Mouse (Mus musculus): ENCODE measurements around the gene Sgcb.

Sgcb gene

DNA sequence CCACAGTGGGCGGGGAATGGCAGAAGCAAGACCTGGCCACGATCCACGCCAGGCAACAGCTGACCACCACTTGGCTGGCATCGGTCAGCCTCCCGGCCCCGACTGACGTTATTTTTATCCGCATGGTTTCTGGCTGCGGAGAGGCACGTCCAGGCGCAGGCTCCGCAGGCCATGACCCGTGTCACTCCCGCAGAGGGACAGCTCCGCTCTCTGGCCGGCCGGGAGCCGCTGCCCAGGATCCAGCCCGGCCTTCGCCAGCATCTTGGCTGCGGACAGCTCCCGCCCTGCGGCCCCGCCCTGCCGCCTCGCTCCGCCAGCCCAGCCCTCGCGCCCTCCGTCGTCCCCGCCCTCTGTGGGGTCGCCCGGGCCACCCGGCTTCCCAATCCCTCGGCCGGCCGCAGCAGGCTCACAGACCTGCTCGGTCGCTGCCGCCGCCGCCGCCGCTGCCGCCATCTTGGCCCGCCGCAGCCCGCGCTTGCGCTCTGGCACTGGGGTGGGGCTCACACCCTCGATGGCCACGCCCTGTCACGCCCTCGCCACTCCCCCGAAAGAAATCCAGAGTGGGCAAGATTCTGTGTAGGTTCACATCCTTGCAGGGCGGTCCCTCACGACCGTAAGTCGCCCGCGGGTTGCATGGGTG is at the start of gene Sgcb:
Gene Sgcb (minus strand): TSS at position 530 of the 640 bp plus-strand sequence.
- DNase-seq: peak; percentile 91

GRCm38 (mm10) chr5:73694254-73695015 is 46.8 kb upstream of the Sgcb start:
- no peak for DNase-seq

DNA sequence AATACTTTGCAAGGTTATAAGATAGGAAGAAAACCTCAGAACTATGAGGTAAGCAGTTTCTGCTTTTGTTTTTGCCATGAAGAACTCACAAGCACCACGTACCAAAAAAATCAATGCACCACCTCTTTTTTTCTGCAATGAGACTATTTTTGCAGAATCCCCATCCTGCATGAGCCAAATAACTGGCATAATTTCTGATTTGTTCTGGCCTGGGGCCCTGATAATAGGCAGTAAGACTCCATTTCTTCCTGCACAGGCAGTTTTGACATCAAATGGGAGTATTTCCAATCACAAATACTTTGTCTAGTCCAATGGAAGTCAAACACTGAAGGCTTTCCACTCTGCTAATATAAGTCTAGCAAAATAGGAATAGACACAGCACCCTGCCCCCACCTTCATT is 46.2 kb upstream of the Sgcb start:
- DNase-seq: no peak

DNA sequence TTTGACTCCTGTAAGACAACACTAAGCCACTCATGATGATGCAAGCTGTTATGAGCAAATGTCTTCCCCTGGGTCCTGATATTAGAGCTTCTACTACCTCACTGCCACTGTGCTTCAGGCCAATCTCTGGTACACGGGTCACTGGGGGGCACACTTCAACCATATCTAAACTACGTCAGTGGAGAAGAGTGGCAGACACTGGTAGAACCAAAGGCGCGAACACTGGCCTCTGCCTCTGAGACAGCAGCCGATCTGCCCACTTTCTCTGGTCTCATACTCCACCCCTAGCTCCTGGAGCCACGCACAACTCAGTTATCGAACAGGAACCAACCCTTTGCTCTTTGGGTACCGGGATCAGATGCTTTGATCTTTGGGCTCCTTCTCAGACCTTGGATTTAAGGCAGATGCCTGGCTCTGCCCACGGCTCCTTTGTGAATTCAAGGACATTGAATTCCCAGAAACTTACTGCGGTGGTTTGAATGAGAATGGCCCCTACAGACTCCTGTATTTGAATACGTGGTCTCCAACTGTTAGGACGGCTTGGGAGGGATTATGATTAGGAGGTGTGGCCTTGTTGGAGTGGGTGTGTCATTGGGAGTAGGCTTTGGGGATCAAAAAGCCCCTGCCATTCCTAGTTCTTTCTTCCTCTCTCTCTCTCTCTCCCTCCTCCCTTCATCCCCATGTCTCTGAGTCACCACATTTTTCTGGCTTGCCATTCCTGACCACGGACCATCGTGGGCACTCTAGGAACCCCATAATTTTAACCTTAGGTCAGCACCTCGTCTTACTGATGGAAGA is 44.3 kb upstream of the Sgcb start:
- no peak for DNase-seq

DNA sequence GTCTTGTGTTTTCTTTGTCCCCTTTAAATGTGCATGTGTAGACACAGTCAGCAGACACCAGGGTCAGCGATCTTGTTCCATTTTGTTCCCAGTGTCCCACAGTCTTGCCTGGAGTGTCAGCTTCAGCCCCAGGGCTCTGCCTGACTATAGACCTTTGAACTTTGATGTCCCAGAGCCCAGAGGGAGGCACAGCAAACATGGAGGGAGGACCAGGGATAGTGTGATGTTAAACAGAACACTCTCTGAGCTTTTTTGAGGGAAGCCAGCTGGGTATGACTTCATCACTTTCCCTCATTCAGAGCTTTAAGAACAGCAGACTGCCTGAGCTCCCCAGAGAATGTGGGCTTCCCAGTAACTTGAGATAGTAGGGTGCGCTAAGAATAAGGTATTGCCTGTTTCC is 42.6 kb upstream of the Sgcb start:
- no peak for DNase-seq

DNA sequence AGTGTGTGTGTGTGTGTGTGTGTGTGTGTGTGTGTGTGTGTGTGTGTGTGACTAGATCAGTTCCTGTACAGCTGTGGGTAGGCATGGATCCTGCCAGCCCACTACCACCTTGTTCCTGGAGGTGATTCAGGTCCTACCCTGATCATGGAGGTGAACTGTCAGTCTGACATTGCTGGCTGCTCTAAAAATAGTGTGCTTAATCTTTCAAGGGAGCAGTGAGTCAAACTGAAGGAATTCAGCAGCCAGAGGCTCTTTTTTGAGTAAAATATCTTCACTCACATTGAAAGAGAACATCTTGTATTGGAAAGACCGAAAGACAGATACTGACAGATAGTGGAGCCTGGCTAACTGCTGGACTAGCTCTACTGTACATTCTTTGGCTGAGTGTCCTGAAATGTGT is 41.0 kb upstream of the Sgcb start:
- no peak for DNase-seq

DNA sequence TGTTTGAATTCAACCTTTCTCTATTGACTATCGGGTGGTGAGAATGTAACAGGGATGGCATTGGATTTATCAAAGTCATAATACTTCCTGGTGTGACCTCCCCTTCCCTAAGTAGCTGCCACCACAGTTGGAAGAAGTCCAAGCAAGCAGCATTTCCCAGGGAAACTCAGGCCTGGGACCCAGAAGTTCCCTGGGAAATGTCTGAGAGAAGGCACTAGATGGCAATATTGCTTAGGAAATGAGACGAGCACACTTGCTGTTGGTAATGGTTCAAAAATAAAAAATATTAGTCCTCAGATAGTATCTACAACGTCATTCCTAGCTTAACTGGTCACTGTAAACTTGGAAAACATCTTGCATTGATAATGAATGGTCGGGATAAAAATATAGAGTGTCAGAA is 38.6 kb upstream of the Sgcb start:
- DNase-seq: no peak

DNA sequence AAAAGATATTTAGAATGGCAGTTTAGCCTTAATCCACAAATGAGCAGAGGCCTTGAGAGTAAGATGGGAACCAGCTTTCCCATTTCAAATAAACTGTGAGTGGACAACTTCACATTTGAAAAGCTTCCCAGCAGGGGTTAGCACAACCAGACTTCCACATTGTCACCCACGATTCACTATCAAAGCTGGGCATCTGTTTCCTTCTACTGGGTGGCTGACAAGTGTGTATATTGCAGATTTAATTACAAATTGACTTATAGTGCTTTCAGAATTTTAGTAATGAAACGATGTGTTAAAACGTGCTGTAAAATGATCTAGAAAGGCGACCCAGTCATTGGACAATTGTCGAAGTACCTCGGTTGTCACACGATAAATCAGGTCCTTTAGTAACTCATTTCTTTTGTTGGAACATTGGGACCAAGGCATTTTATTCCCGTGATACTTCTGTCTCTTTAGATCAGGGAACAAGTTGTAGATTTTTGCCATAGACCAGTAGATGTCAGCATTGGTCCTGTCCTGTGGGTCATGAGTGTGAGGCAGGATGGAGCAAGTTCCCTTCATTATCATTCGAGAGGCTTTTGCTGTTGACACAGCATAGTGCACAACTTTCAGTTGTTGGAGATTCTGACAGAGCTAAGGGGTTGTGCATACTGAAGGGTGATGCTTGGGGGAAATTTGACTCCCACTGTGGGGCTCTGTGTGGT is 36.3 kb upstream of the Sgcb start:
- DNase-seq: no peak

GRCm38 (mm10) chr5:73683221-73683620 is 35.6 kb upstream of the Sgcb start:
- no peak for DNase-seq

DNA sequence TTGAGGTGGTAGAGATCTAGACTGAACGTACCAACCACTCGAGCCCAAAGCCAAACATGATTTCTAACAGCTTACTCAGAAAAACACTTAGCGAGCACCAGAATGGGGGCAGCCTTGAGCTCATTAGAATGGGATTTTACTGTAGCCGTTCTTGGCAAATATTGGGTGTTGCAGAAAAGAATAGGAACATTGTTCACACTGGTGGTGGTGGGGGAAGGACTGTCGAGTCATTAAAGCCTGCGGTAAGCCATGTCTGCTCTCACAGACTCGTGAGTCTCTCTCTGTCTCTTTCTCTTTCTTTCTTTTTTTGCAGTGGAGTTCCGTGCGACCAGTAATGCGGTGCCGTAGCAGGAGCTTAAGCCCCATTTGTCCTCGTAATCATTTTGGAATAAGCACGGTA is 29.0 kb upstream of the Sgcb start:
- DNase-seq: no peak

- DNase-seq: no peak
These were observed 28.0 kb upstream of the Sgcb start for GRCm38 (mm10) chr5:73675604-73676003.

DNA sequence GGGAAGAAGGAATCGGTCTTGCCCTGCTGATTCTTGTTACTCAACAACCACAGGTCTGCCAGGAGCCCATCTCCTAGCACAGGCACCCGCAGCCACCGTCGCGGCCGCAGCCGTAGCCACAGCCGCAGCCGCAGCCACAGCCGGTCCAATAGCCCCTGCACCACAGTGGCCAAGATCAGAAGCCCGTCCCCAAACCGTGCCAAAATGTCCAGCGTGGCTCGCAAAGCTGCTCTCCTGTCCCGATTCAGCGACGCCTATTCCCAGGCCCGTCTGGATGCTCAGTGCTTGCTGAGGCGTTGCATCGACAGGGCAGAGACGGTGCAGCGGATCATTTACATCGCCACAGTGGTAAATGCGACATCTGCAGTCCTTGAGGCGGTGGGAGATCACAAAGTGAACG is 21.8 kb upstream of the Sgcb start:
- no peak for DNase-seq

- DNase-seq: no peak
These were observed 20.3 kb upstream of the Sgcb start for GRCm38 (mm10) chr5:73667877-73668276.

GRCm38 (mm10) chr5:73666695-73667094 is 19.1 kb upstream of the Sgcb start:
- no peak for DNase-seq

DNA sequence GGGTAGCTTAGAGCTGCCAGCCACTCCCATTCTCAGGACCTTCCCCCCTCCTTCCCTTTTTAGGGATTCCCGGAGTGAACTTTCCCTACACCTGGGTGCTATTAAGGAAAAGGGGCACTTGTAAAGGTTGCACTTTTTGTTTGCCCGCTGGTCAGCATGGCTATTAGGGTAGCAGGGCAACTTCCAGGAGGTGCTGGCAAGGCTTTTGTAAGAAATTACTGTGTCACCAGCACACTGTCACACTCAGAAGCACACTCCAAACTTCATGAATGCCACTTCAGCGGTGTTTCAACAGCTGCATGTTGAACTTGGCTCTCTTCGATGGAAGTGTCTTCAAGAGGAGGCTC is 4.2 kb upstream of the Sgcb start:
- DNase-seq: no peak

DNA sequence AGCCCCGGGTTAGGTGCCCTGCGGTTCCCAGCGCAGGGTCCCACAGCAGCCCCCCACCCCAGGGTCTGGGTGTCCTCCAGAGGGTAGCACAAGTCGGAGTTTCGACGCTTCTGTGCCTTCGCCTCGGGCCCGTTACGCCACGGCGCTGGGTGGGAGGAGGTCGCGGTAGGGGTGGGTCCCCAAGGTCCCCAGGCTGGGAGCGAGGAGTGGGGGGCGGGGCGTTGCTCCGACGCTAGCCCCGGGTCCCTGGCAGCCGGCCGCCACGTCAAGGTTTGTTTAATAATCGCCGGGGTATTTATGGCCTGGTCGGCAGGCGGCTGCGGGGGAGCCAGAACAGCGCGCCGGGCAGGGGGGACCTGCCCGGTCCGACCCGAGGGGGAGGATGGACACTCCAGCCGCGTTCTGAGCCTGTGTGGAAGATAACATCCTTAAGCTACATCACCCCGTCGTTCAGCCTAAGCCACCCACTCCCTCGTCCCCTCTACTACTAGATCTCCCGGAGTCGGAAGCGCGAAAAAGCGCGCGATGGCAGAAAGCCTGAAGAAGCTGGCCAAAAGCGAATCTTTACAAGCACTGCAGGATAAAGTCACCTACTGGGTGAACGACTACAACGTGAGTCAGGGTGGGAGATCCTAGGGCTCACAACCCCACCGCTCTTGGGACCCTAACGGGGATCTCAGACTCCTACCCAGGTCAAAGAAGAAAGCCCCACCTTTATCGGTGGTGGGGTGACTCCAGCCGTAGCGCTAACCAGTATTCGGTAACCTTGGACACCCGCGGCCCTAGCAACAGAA is 3.7 kb upstream of the Sgcb start, which contains the start of gene Spata18:
Gene Spata18 (plus strand): TSS at position 319 of the 794 bp plus-strand sequence.
- DNase-seq: peak; percentile 12

DNA sequence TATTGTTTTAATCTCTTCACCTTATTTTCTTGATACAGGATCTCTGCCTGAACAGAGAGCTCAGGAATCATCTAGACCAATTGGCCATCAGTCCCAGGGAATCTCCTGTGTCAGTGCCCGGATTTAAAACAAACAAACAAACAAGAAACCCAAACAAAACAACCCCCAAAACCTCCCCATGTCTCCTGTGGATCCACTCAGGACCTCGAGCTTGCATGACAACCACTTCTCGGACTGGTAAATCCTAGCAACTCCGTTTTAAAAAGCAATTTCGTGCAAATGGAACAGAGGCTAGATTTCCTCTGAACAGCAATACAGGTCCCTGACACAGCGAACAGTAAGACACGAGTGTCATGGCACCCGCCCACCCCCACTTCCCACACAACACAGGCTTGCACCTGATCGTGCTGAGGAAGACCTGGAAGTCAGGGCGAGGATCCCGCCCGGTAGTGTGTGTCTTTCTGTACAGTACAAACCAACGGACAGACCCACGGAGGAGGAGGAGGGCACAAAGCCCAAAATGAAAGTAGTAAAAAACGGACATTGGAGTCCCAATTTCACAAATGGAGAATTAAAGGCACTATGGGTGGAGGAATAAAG is 2.9 kb upstream of the Sgcb start:
- peak; percentile 28 for DNase-seq

GRCm38 (mm10) chr5:73642091-73642490 is 5.5 kb downstream of the Sgcb start:
- DNase-seq: peak; percentile 59

DNA sequence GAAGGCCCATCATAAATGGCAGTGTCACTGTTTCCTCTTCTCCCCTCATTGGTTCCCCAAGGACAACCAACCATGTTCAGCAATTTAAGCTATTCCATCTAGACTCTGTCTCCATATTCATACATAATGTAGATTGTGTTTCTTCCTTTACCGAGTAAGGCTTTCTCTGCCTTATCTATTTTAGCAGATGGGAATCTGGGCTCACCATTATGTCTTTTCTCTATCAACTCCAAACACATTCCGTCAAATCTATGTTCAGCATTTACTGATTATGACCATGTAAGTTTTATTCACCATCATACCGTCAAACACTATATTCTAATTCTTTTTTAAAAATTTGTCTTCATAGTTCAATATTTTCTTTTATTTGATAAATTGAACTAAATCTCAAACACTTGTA is 6.5 kb downstream of the Sgcb start:
- no peak for DNase-seq

DNA sequence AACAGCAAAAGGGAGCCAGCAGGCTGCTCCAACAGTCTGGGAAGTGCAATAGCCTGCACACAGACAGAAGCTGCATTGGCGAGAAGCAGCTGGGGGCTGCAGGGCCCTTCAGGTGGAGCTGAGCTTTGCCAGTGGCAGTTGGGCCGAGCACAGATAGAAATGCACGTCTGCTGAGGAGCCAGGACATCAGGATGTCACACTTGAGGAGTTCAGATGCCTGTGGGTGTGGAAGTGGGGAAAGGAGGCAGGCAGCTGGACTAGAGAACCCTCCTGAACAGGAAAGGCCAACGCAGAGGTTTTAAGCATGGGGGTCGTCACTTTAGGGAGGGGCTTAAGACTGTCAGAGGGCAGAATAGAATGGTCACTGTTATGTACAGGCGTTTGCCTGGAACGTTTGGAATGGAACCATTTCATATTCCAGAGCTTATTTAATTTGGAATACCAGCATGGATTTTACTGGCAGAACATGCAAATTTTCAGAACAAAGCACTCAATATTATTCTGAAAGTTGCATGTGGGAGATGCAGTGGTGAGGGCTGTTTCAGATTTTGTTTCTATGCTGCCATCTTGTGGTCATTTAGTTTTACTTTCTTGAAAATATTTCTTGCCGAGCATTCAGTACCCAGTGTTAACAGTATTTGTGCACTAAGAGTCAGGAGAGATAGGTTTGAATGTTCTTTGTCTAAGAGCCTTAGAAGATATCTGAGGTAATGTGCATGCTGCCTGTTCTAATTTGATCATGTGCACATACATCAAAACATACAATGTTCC is 10.1 kb downstream of the Sgcb start:
- no peak for DNase-seq

- DNase-seq: peak; percentile 75
These were observed 14.4 kb downstream of the Sgcb start for GRCm38 (mm10) chr5:73633141-73633540.
